In genomic region chr11:85211151-85211550, GRCm38 (mm10) we compare ENCODE assay signal across 23 mouse cellular contexts. TPM values are rescaled to one million over a fixed set of nuclear protein-coding genes. Genes with fewer than 3 reads are reported as not detected.
"Had no signal": no experiment of that assay in that cellular context is flagged by ENCODE, and none has a peak within 500 bp of the region (broad histone marks: within the 10 kb centered on the region; RNA-seq: fewer than 3 reads in every experiment).

No protein-coding gene starts in this region.

- H3K27me3 ChIP-seq: midbrain, embryonic 12.5 days; neural tube, embryonic 12.5 days had no signal

- H3K4me3 ChIP-seq: midbrain, embryonic 10.5 days; midbrain, embryonic 12.5 days; myocyte; neural tube, embryonic 12.5 days had no signal

- DNase-seq: lung, adult 18-20 months; lung, embryonic 14.5 days; lung, postnatal 10 days; lung, postnatal 4 days; midbrain, embryonic 14.5 days; right cerebral cortex, postnatal 25 days; right cerebral cortex, postnatal 4 days; spleen, adult 18-20 months; thymus, adult 18-20 months; thymus, postnatal 14 days; thymus, postnatal 36 days had no signal

- H3K9ac ChIP-seq: lung, embryonic 14.5 days; midbrain, embryonic 12.5 days; neural tube, embryonic 12.5 days had no signal

- H3K27ac ChIP-seq: midbrain, embryonic 10.5 days; midbrain, embryonic 12.5 days; neural tube, embryonic 12.5 days had no signal

- H3K4me2 ChIP-seq: lung, embryonic 14.5 days; midbrain, embryonic 12.5 days; neural tube, embryonic 12.5 days had no signal

- H3K4me1 ChIP-seq: midbrain, embryonic 10.5 days; midbrain, embryonic 12.5 days; neural tube, embryonic 12.5 days had no signal

- ATAC-seq: midbrain, embryonic 16.5 days had no signal

- H3K9me3 ChIP-seq: midbrain, embryonic 10.5 days; midbrain, embryonic 12.5 days; neural tube, embryonic 12.5 days had no signal

RNA-seq across cellular contexts. Expression of gene 1700125H20Rik, which starts 40.9 kb away (rescaled TPM):
- total RNA-seq: megakaryocyte, adult 5-6 weeks; megakaryocyte-erythroid progenitor cell, adult 5-6 weeks; neutrophil, adult 5-6 weeks had no signal
- polyA plus RNA-seq: lung, embryonic 16.5 days; myocyte; small intestine, adult 2 months; stomach, embryonic 14.5 days; stomach, embryonic 16.5 days had no signal
